Mouse (Mus musculus): ENCODE data around the gene Rab31. TPM values are rescaled to one million over a fixed set of nuclear protein-coding genes. Genes with fewer than 3 reads are reported as not detected.

Gene Rab31
- polyA plus RNA-seq, 1 experiment from 2014 or later, result 28.3 TPM

GRCm38 (mm10) chr17:65735088-65735487 is 37.5 kb downstream of the Rab31 start:
- H3K36me3 ChIP-seq (ENCODE audit: control insufficient read depth, insufficient read depth), result no peaks in the 10 kb centered on the region
- H3K4me3 ChIP-seq (ENCODE audit: low read length), result no peak overlapping the region
- 90% methylated on average over 2 of the region's 2 CpGs for WGBS
- no peaks in the 10 kb centered on the region for H3K9me3 ChIP-seq (replicated peaks; ENCODE audit: control insufficient read depth, low read length)
- H3K9ac ChIP-seq (ENCODE audit: low read length), result no peak overlapping the region
- no peak overlapping the region for H3K4me2 ChIP-seq (ENCODE audit: low read depth, low read length)
- H3K27ac ChIP-seq (ENCODE audit: low read length), result no peak overlapping the region
- no peaks in the 10 kb centered on the region; the same call in 1 of the 2 replicates for H3K4me1 ChIP-seq (ENCODE audit: control insufficient read depth, insufficient read depth, low read length)
- ATAC-seq (replicated peaks; ENCODE audit: extremely low read depth, insufficient read depth, low FRiP score), result no peak
- H3K27me3 ChIP-seq (ENCODE audit: control insufficient read depth, insufficient read depth, low read length), result no peaks in the 10 kb centered on the region

GRCm38 (mm10) chr17:65732666-65733065 is 39.9 kb downstream of the Rab31 start:
- no peak for ATAC-seq (replicated peaks; ENCODE audit: extremely low read depth, insufficient read depth, low FRiP score)
- 66% methylated on average over 4 of the region's 4 CpGs for WGBS
- no peak overlapping the region for H3K9ac ChIP-seq (ENCODE audit: low read length)

GRCm38 (mm10) chr17:65731710-65732109 is 40.8 kb downstream of the Rab31 start:
- Histone ChIP-seq H3K36me3 (ENCODE audit: control insufficient read depth, insufficient read depth) (no peaks in the 10 kb centered on the region), H3K9me3 (replicated peaks; ENCODE audit: control insufficient read depth, low read length) (no peaks in the 10 kb centered on the region), H3K4me3 (ENCODE audit: low read length) (no peak overlapping the region), H3K4me2 (ENCODE audit: low read depth, low read length) (no peak overlapping the region), H3K4me1 (ENCODE audit: control insufficient read depth, insufficient read depth, low read length) (no peaks in the 10 kb centered on the region; the same call in 1 of the 2 replicates), H3K27ac (ENCODE audit: low read length) (no peak overlapping the region), H3K9ac (ENCODE audit: low read length) (no peak overlapping the region), H3K27me3 (ENCODE audit: control insufficient read depth, insufficient read depth, low read length) (no peaks in the 10 kb centered on the region)
- no peak for ATAC-seq (replicated peaks; ENCODE audit: extremely low read depth, insufficient read depth, low FRiP score)
- WGBS, result 89% methylated on average over 9 of the region's 9 CpGs

More at GRCm38 (mm10) chr17:65732666-65733065, 39.9 kb downstream of the Rab31 start:
- H3K4me2 ChIP-seq (ENCODE audit: low read depth, low read length), result no peak overlapping the region
- no peaks in the 10 kb centered on the region for H3K27me3 ChIP-seq (ENCODE audit: control insufficient read depth, insufficient read depth, low read length)
- H3K27ac ChIP-seq (ENCODE audit: low read length), result no peak overlapping the region
- H3K4me1 ChIP-seq (ENCODE audit: control insufficient read depth, insufficient read depth, low read length), result no peaks in the 10 kb centered on the region; the same call in 1 of the 2 replicates
- H3K9me3 ChIP-seq (replicated peaks; ENCODE audit: control insufficient read depth, low read length), result no peaks in the 10 kb centered on the region
- H3K4me3 ChIP-seq (ENCODE audit: low read length), result no peak overlapping the region
- no peaks in the 10 kb centered on the region for H3K36me3 ChIP-seq (ENCODE audit: control insufficient read depth, insufficient read depth)

GRCm38 (mm10) chr17:65729945-65730741 is 42.4 kb downstream of the Rab31 start:
- no peak for ATAC-seq (replicated peaks; ENCODE audit: extremely low read depth, insufficient read depth, low FRiP score)
- no peaks in the 10 kb centered on the region for H3K27me3 ChIP-seq (ENCODE audit: control insufficient read depth, insufficient read depth, low read length)
- no peak overlapping the region for H3K4me2 ChIP-seq (ENCODE audit: low read depth, low read length)
- WGBS, result 61% methylated on average over 16 of the region's 16 CpGs
- H3K4me1 ChIP-seq (ENCODE audit: control insufficient read depth, insufficient read depth, low read length), result no peaks in the 10 kb centered on the region; the same call in 1 of the 2 replicates
- H3K9ac ChIP-seq (ENCODE audit: low read length), result no peak overlapping the region
- H3K27ac ChIP-seq (ENCODE audit: low read length), result peak overlapping the region; percentile 67
- H3K4me3 ChIP-seq (ENCODE audit: low read length), result no peak overlapping the region
- H3K9me3 ChIP-seq (replicated peaks; ENCODE audit: control insufficient read depth, low read length), result no peaks in the 10 kb centered on the region
- no peaks in the 10 kb centered on the region for H3K36me3 ChIP-seq (ENCODE audit: control insufficient read depth, insufficient read depth)

GRCm38 (mm10) chr17:65726755-65727154 is 45.8 kb downstream of the Rab31 start:
- Histone ChIP-seq H3K9ac (ENCODE audit: low read length) (no peak overlapping the region), H3K27me3 (ENCODE audit: control insufficient read depth, insufficient read depth, low read length) (no peaks in the 10 kb centered on the region), H3K4me3 (ENCODE audit: low read length) (no peak overlapping the region), H3K9me3 (replicated peaks; ENCODE audit: control insufficient read depth, low read length) (no peaks in the 10 kb centered on the region), H3K27ac (ENCODE audit: low read length) (no peak overlapping the region), H3K36me3 (ENCODE audit: control insufficient read depth, insufficient read depth) (no peaks in the 10 kb centered on the region), H3K4me1 (ENCODE audit: control insufficient read depth, insufficient read depth, low read length) (no peaks in the 10 kb centered on the region), H3K4me2 (ENCODE audit: low read depth, low read length) (no peak overlapping the region)
- WGBS, result 85% methylated on average over 5 of the region's 5 CpGs
- no peak for ATAC-seq (replicated peaks; ENCODE audit: extremely low read depth, insufficient read depth, low FRiP score)

GRCm38 (mm10) chr17:65726274-65726673 is 46.3 kb downstream of the Rab31 start:
- Histone ChIP-seq H3K4me2 (ENCODE audit: low read depth, low read length) (no peak overlapping the region), H3K36me3 (ENCODE audit: control insufficient read depth, insufficient read depth) (no peaks in the 10 kb centered on the region), H3K4me1 (ENCODE audit: control insufficient read depth, insufficient read depth, low read length) (no peaks in the 10 kb centered on the region), H3K9me3 (replicated peaks; ENCODE audit: control insufficient read depth, low read length) (no peaks in the 10 kb centered on the region), H3K27me3 (ENCODE audit: control insufficient read depth, insufficient read depth, low read length) (no peaks in the 10 kb centered on the region), H3K9ac (ENCODE audit: low read length) (no peak overlapping the region), H3K27ac (ENCODE audit: low read length) (no peak overlapping the region), H3K4me3 (ENCODE audit: low read length) (no peak overlapping the region)
- 84% methylated on average over 6 of the region's 6 CpGs for WGBS
- ATAC-seq (replicated peaks; ENCODE audit: extremely low read depth, insufficient read depth, low FRiP score), result no peak

GRCm38 (mm10) chr17:65725814-65726213 is 46.7 kb downstream of the Rab31 start:
- Histone ChIP-seq H3K4me2 (ENCODE audit: low read depth, low read length) (no peak overlapping the region), H3K4me1 (ENCODE audit: control insufficient read depth, insufficient read depth, low read length) (no peaks in the 10 kb centered on the region), H3K36me3 (ENCODE audit: control insufficient read depth, insufficient read depth) (no peaks in the 10 kb centered on the region), H3K9me3 (replicated peaks; ENCODE audit: control insufficient read depth, low read length) (no peaks in the 10 kb centered on the region), H3K27ac (ENCODE audit: low read length) (no peak overlapping the region), H3K9ac (ENCODE audit: low read length) (no peak overlapping the region), H3K27me3 (ENCODE audit: control insufficient read depth, insufficient read depth, low read length) (no peaks in the 10 kb centered on the region), H3K4me3 (ENCODE audit: low read length) (no peak overlapping the region)
- 77% methylated on average over 2 of the region's 2 CpGs for WGBS
- no peak for ATAC-seq (replicated peaks; ENCODE audit: extremely low read depth, insufficient read depth, low FRiP score)

- H3K9ac ChIP-seq (ENCODE audit: low read length), result no peak overlapping the region
- 70% methylated on average over 8 of the region's 8 CpGs for WGBS
- H3K4me3 ChIP-seq (ENCODE audit: low read length), result no peak overlapping the region
- no peak for ATAC-seq (replicated peaks; ENCODE audit: extremely low read depth, insufficient read depth, low FRiP score)
- H3K36me3 ChIP-seq (ENCODE audit: control insufficient read depth, insufficient read depth), result no peaks in the 10 kb centered on the region
- no peaks in the 10 kb centered on the region for H3K9me3 ChIP-seq (replicated peaks; ENCODE audit: control insufficient read depth, low read length)
- H3K27ac ChIP-seq (ENCODE audit: low read length), result no peak overlapping the region
- H3K4me2 ChIP-seq (ENCODE audit: low read depth, low read length), result no peak overlapping the region
- no peaks in the 10 kb centered on the region for H3K27me3 ChIP-seq (ENCODE audit: control insufficient read depth, insufficient read depth, low read length)
- H3K4me1 ChIP-seq (ENCODE audit: control insufficient read depth, insufficient read depth, low read length), result no peaks in the 10 kb centered on the region
Measured at GRCm38 (mm10) chr17:65725381-65725780, 47.2 kb downstream of the Rab31 start.

GRCm38 (mm10) chr17:65724254-65724653 is 48.3 kb downstream of the Rab31 start:
- no peaks in the 10 kb centered on the region for H3K9me3 ChIP-seq (replicated peaks; ENCODE audit: control insufficient read depth, low read length)
- 0 out of 2 replicates have a peak, but pooled peaks have one; percentile 28 for ATAC-seq (replicated peaks; ENCODE audit: extremely low read depth, insufficient read depth, low FRiP score)
- 69% methylated on average over 11 of the region's 11 CpGs for WGBS
- no peak overlapping the region for H3K4me3 ChIP-seq (ENCODE audit: low read length)
- H3K36me3 ChIP-seq (ENCODE audit: control insufficient read depth, insufficient read depth), result 0 out of 2 replicates have a peak, but pooled peaks cover 3% of the 10 kb centered on the region
- H3K4me1 ChIP-seq (ENCODE audit: control insufficient read depth, insufficient read depth, low read length), result no peaks in the 10 kb centered on the region
- no peak overlapping the region for H3K27ac ChIP-seq (ENCODE audit: low read length)
- H3K9ac ChIP-seq (ENCODE audit: low read length), result no peak overlapping the region
- H3K4me2 ChIP-seq (ENCODE audit: low read depth, low read length), result no peak overlapping the region
- no peaks in the 10 kb centered on the region for H3K27me3 ChIP-seq (ENCODE audit: control insufficient read depth, insufficient read depth, low read length)

All from heart, embryonic 16.5 days (tissue).